Mouse (Mus musculus) v-Abl transformed pro-B cells (cell line): Measurements from ENCODE around the gene Zfp385a.

ENCODE experiments used
- in situ Hi-C, 2 experiments: fragments of 400-800 bp; cut with MboI; formaldehyde crosslinking; loops; one replicate each; pipeline ENCODE4 v1.15.1; 2025; ENCODE audit not compliant: unreplicated experiment in 2 of 2

The Zfp385a gene

GRCm38 (mm10) chr15:103364761-103365160 lies 24.9 kb upstream of the Zfp385a start:
- in situ Hi-C loops = no loop called here

GRCm38 (mm10) chr15:103363809-103364208 lies 23.9 kb upstream of the Zfp385a start:
- in situ Hi-C loops = no loop called here

- in situ Hi-C loops = no loop called here
Observed at GRCm38 (mm10) chr15:103362950-103363349, 23.1 kb upstream of the Zfp385a start.

- in situ Hi-C loops = no loop called here
Observed at GRCm38 (mm10) chr15:103362333-103362732, 22.4 kb upstream of the Zfp385a start.

GRCm38 (mm10) chr15:103361269-103361668 lies 21.4 kb upstream of the Zfp385a start:
- in situ Hi-C loops = no loop called here

- in situ Hi-C loops = loop anchor here in 1 of 2 experiments (10.0 kb wide), 1 partner anchor 95 kb away; the partner anchor contains the start of gene Nckap1l
Observed at GRCm38 (mm10) chr15:103359869-103360602, 20.1 kb upstream of the Zfp385a start.

GRCm38 (mm10) chr15:103359122-103359510 lies 19.2 kb upstream of the Zfp385a start:
- in situ Hi-C loops = loop anchor here in 1 of 2 experiments (10.0 kb wide), 1 partner anchor 96 kb away; the partner anchor contains the start of gene Nckap1l

- in situ Hi-C loops = loop anchor here in 1 of 2 experiments (10.0 kb wide), 1 partner anchor 96 kb away; the partner anchor contains the start of gene Nckap1l
Observed at GRCm38 (mm10) chr15:103358278-103359121, 18.6 kb upstream of the Zfp385a start.

GRCm38 (mm10) chr15:103357817-103358216 lies 17.9 kb upstream of the Zfp385a start:
- in situ Hi-C loops = loop anchor here in 1 of 2 experiments (10.0 kb wide), 1 partner anchor 97 kb away; the partner anchor contains the start of gene Nckap1l

GRCm38 (mm10) chr15:103356130-103356529 lies 16.2 kb upstream of the Zfp385a start:
- in situ Hi-C loops = loop anchor here in 1 of 2 experiments (10.0 kb wide), 1 partner anchor 99 kb away; the partner anchor contains the start of gene Nckap1l

GRCm38 (mm10) chr15:103355420-103355819 lies 15.5 kb upstream of the Zfp385a start:
- in situ Hi-C loops = loop anchor here in 1 of 2 experiments (10.0 kb wide), 1 partner anchor 99 kb away; the partner anchor contains the start of gene Nckap1l

- in situ Hi-C loops = loop anchor here in 1 of 2 experiments (10.0 kb wide), 1 partner anchor 100 kb away; the partner anchor contains the start of gene Nckap1l
Observed at GRCm38 (mm10) chr15:103354690-103355089, 14.8 kb upstream of the Zfp385a start.

- in situ Hi-C loops = loop anchor here in 1 of 2 experiments (10.0 kb wide), 1 partner anchor 101 kb away; the partner anchor contains the start of gene Nckap1l
Observed at GRCm38 (mm10) chr15:103353511-103354256, 13.8 kb upstream of the Zfp385a start.

GRCm38 (mm10) chr15:103352856-103353255 lies 13.0 kb upstream of the Zfp385a start:
- in situ Hi-C loops = loop anchor here in 1 of 2 experiments (10.0 kb wide), 1 partner anchor 102 kb away; the partner anchor contains the start of gene Nckap1l

- in situ Hi-C loops = loop anchor here (5.0 to 25.0 kb wide), 5 partner anchors 40 to 585 kb away; partner anchors contain the start of gene Nckap1l (in 1 of the 2)
Observed at GRCm38 (mm10) chr15:103347275-103347684, 7.4 kb upstream of the Zfp385a start.

- in situ Hi-C loops = loop anchor here (5.0 to 25.0 kb wide), 5 partner anchors 42 to 583 kb away; partner anchors contain the start of gene Nckap1l (in 1 of the 2)
Observed at GRCm38 (mm10) chr15:103345789-103346188, 5.9 kb upstream of the Zfp385a start.

- in situ Hi-C loops = loop anchor here (5.0 to 25.0 kb wide), 6 partner anchors 61 to 581 kb away; partner anchors contain the start of gene Nckap1l (in 1 of the 2)
Observed at GRCm38 (mm10) chr15:103343556-103343955, 3.7 kb upstream of the Zfp385a start.

GRCm38 (mm10) chr15:103343008-103343407 lies 3.1 kb upstream of the Zfp385a start:
- in situ Hi-C loops = loop anchor here (5.0 to 25.0 kb wide), 6 partner anchors 61 to 581 kb away; partner anchors contain the start of gene Nckap1l (in 1 of the 2)

GRCm38 (mm10) chr15:103342415-103342814 lies 2.5 kb upstream of the Zfp385a start:
- in situ Hi-C loops = loop anchor here (5.0 to 25.0 kb wide), 6 partner anchors 60 to 580 kb away; partner anchors contain the start of gene Nckap1l (in 1 of the 2)
